Mouse (Mus musculus) small intestine, adult 2 months (tissue): ENCODE data around the gene Rap1gds1.

Experiments used
- CTCF ChIP-seq: fragments of 200-500 bp; IDR thresholded peaks from 2 replicates; pipeline ENCODE4 v1.5.1; 2012; ENCODE audit warnings: low read depth, mild to moderate bottlenecking, control low read depth, inconsistent platforms, low read length, moderate library complexity, mixed read lengths; ENCODE audit not compliant: insufficient replicate concordance, insufficient read length; ENCODE audit errors: extremely low read depth
- POLR2A ChIP-seq: fragments of 200-500 bp; IDR thresholded peaks from 2 replicates; pipeline ENCODE4 v1.6.1; 2012; ENCODE audit warnings: low read depth, mild to moderate bottlenecking, control low read depth, inconsistent platforms, low read length, moderate library complexity

- TF ChIP-seq CTCF (no peak), POLR2A (no peak)
These were observed 26.9 kb upstream of the Rap1gds1 start for GRCm38 (mm10) chr3:139101941-139102340.
